Comparison of ENCODE assay signal across 22 mouse cellular contexts in the genomic region with DNA sequence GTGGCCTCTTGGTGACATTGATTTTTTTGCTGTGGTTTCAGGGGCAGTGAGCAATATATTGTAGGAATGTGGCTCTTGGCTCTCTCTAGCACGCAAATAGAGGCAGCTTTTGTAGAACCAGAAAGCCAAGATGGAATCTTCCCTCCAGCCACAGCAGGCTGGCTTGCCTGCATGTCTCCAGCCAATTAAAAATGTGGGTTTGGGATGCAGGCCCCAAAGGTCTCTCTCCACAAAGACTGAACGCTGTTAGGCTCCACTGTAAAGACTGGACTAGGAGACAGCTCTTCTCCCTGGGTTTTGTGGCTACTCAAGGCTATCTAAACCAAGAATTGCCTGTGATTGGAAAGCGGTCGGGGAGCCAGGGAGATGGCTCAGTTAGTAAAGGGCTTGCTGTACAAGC. TPM values are rescaled to one million over a fixed set of nuclear protein-coding genes. Genes with fewer than 3 reads are reported as not detected.
A peak's percentile ranks its signal among the peaks of the same experiment; 100 is the strongest.
DNase-seq lines count a peak whose midpoint lies in the region; ATAC-seq lines count a peak whose summit lies in the region.
"Had no signal": no experiment of that assay in that cellular context is flagged by ENCODE, and none has a peak within 500 bp of the region (broad histone marks: within the 10 kb centered on the region; RNA-seq: fewer than 3 reads in every experiment).

No protein-coding gene starts in this region.

- no peak for ATAC-seq in kidney, embryonic 16.5 days (ENCODE audit: low FRiP score, low TSS enrichment)
- ATAC-seq in embryonic facial prominence, embryonic 13.5 days (ENCODE audit: insufficient number of reproducible peaks, insufficient read depth, low FRiP score, low TSS enrichment, low read depth) = no peak
- no peak for ATAC-seq in limb, embryonic 13.5 days (ENCODE audit: low FRiP score, low read depth)

- H3K9ac ChIP-seq in kidney, embryonic 16.5 days (replicated peaks; ENCODE audit: low read length) = no peak overlapping the region
- no peak overlapping the region for H3K9ac ChIP-seq in embryonic facial prominence, embryonic 13.5 days
- H3K9ac ChIP-seq in limb, embryonic 13.5 days = no peak overlapping the region
- H3K9ac ChIP-seq: liver, embryonic 15.5 days had no signal

- peak overlapping the region; percentile 77 for H3K27ac ChIP-seq in kidney, embryonic 16.5 days (ENCODE audit: low read length)
- peak overlapping the region; percentile 81 for H3K27ac ChIP-seq in embryonic facial prominence, embryonic 13.5 days
- peak overlapping the region; percentile 72 for H3K27ac ChIP-seq in limb, embryonic 13.5 days
- H3K27ac ChIP-seq: heart, adult 2 months; hindbrain, embryonic 10.5 days; liver, embryonic 15.5 days had no signal

- no peak overlapping the region for H3K4me3 ChIP-seq in kidney, embryonic 16.5 days (ENCODE audit: low read length)
- H3K4me3 ChIP-seq in embryonic facial prominence, embryonic 13.5 days = no peak overlapping the region
- no peak overlapping the region for H3K4me3 ChIP-seq in limb, embryonic 13.5 days
- H3K4me3 ChIP-seq: heart, adult 2 months; hindbrain, embryonic 10.5 days; liver, embryonic 15.5 days had no signal

- H3K36me3 ChIP-seq in kidney, embryonic 16.5 days (ENCODE audit: insufficient read depth, low read length) = no peaks in the 10 kb centered on the region
- no peaks in the 10 kb centered on the region for H3K36me3 ChIP-seq in embryonic facial prominence, embryonic 13.5 days
- H3K36me3 ChIP-seq in limb, embryonic 13.5 days = no peaks in the 10 kb centered on the region
- H3K36me3 ChIP-seq: hindbrain, embryonic 10.5 days; liver, embryonic 15.5 days had no signal

- H3K27me3 ChIP-seq in kidney, embryonic 16.5 days (ENCODE audit: insufficient read depth, low read length) = no peaks in the 10 kb centered on the region
- no peaks in the 10 kb centered on the region for H3K27me3 ChIP-seq in embryonic facial prominence, embryonic 13.5 days
- no peaks in the 10 kb centered on the region for H3K27me3 ChIP-seq in limb, embryonic 13.5 days
- H3K27me3 ChIP-seq: CH12.LX; liver, embryonic 15.5 days had no signal

- H3K4me1 ChIP-seq in kidney, embryonic 16.5 days (ENCODE audit: insufficient read depth, low read length) = peaks cover 22% of the 10 kb centered on the region
- H3K4me1 ChIP-seq in embryonic facial prominence, embryonic 13.5 days = peaks cover 25% of the 10 kb centered on the region
- peaks cover 29% of the 10 kb centered on the region for H3K4me1 ChIP-seq in limb, embryonic 13.5 days

- no peak overlapping the region for H3K4me2 ChIP-seq in kidney, embryonic 16.5 days (replicated peaks; ENCODE audit: low read depth, low read length)
- H3K4me2 ChIP-seq in embryonic facial prominence, embryonic 13.5 days = no peak overlapping the region
- H3K4me2 ChIP-seq in limb, embryonic 13.5 days (replicated peaks) = no peak overlapping the region; the same call in 1 of the 2 replicates
- H3K4me2 ChIP-seq: liver, embryonic 15.5 days had no signal

- 68% methylated on average over 4 of the region's 4 CpGs for WGBS in kidney, embryonic 16.5 days
- 64% methylated on average over 4 of the region's 4 CpGs for WGBS in embryonic facial prominence, embryonic 13.5 days
- 58% methylated on average over 4 of the region's 4 CpGs for WGBS in limb, embryonic 13.5 days

- DNase-seq in heart, adult 11 months = peak; percentile 78
- no peak for DNase-seq in heart, adult 9 months (ENCODE audit: low spot score in 2 of 2)
- no peak for DNase-seq in kidney, adult 9 months
- no peak for DNase-seq in adrenal gland, postnatal 25 days
- no peak for DNase-seq in embryo, embryonic 9.5 days (ENCODE audit: extremely low spot score)
- DNase-seq: adrenal gland, postnatal 36 days; cerebellum, adult 11-12 months; cerebellum, postnatal 14 days; embryo, embryonic 11 days; gastrocnemius, postnatal 10 days; heart, adult 2 months; kidney, postnatal 36 days; lung, postnatal 10 days; midbrain, embryonic 14.5 days; retina, postnatal 1 day; thymus, postnatal 14 days had no signal

- no peaks in the 10 kb centered on the region for H3K9me3 ChIP-seq in kidney, embryonic 16.5 days (ENCODE audit: low read length)
- no peaks in the 10 kb centered on the region for H3K9me3 ChIP-seq in embryonic facial prominence, embryonic 13.5 days
- no peaks in the 10 kb centered on the region for H3K9me3 ChIP-seq in limb, embryonic 13.5 days
- H3K9me3 ChIP-seq: hindbrain, embryonic 10.5 days; liver, embryonic 15.5 days had no signal

RNA-seq across cellular contexts. Expression of gene Tpm1, which starts 43.0 kb away (rescaled TPM):
- 578 and 635 TPM in 2 replicates for polyA plus RNA-seq in kidney, embryonic 16.5 days (2015; fragmentation: Nextera tagmentation; extraction: Ambion mirVana)
- polyA plus RNA-seq in embryonic facial prominence, embryonic 13.5 days (2015; fragmentation: Nextera tagmentation; extraction: Ambion mirVana) = 818 and 902 TPM in 2 replicates
- 775 and 786 TPM in 2 replicates for polyA plus RNA-seq in limb, embryonic 13.5 days (2015; fragmentation: Nextera tagmentation; extraction: Ambion mirVana)
- total RNA-seq in adrenal gland, postnatal 25 days (2021) = 166 and 180 TPM in 2 replicates
